Mouse (Mus musculus): ENCODE measurements around the gene Abhd4.
A peak's percentile ranks its signal among the peaks of the same experiment; 100 is the strongest.
"Not testable (repeated sequence)": the region's sequence is repeated elsewhere in the genome, so short reads cannot be mapped to it uniquely, and the experiment has no call there.

Gene Abhd4

GRCm38 (mm10) chr14:54223315-54224063 is 30.5 kb upstream of the Abhd4 start:
- no peak for DNase-seq (ENCODE audit: low spot score)

DNA sequence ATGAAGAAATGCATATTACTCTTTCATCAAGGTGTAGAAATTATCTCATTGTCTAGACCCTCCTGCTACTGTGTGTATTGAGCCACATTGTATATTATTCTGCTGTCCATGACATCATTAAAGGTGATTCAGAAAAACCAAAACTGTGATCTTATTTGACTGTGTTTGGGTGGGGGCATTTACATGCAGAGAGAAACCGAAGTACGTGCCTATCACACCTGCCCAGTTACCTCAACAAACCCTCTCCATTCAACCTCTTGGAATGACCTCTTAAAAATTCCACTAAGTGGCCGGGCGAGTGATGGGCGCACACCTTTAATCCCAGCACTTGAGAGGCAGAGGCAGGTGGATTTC is 29.9 kb upstream of the Abhd4 start:
- no peak for DNase-seq (ENCODE audit: low spot score)

DNA sequence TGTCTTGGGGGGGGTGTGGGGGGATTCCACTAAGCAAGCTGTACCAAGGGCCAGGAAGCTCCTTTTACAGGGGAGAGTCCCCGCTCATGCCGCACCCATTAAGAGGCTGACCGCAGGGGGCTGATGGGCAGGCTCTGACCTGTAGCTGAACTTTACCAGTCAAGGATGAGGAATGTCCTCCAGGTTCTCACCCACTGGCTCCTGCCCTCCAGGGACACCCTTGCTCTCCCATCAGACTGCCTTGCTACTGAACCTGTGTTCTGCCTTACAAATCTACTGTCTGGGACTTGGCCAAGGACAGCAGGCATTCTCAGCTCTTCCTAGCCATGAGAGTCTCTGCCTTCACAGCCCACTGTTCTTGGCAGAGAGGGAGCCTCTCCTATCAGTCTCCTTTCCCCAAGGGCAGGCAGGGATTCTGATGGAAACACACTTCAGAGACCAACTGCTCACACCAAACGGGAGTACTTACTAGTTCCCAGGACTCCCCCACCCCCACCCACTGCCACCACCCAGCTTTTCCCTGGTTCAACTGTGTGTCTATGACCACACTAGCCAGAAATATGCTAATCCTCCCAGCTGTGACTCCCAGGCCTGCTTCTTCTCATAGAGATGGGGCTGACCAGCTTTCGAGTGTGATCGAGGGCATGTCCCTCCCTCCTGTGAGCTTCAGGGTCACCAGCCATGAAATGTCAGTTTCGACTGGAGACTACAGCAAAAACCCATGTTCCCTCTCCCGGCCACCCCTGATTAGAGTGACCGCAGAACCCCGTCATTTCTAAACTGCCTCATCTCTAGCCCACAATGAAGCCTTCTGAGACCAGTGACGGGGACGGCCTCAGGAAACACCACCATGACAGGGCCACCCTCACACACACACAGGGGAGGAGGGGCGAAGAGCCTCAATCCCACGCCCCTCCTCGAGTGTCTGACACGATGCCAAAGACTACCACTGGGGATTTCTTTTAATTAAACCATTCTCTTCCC is 29.2 kb upstream of the Abhd4 start:
- no peak for DNase-seq (ENCODE audit: low spot score)

- DNase-seq (ENCODE audit: low spot score) = no peak
These were observed 28.3 kb upstream of the Abhd4 start for GRCm38 (mm10) chr14:54225725-54226124.

DNA sequence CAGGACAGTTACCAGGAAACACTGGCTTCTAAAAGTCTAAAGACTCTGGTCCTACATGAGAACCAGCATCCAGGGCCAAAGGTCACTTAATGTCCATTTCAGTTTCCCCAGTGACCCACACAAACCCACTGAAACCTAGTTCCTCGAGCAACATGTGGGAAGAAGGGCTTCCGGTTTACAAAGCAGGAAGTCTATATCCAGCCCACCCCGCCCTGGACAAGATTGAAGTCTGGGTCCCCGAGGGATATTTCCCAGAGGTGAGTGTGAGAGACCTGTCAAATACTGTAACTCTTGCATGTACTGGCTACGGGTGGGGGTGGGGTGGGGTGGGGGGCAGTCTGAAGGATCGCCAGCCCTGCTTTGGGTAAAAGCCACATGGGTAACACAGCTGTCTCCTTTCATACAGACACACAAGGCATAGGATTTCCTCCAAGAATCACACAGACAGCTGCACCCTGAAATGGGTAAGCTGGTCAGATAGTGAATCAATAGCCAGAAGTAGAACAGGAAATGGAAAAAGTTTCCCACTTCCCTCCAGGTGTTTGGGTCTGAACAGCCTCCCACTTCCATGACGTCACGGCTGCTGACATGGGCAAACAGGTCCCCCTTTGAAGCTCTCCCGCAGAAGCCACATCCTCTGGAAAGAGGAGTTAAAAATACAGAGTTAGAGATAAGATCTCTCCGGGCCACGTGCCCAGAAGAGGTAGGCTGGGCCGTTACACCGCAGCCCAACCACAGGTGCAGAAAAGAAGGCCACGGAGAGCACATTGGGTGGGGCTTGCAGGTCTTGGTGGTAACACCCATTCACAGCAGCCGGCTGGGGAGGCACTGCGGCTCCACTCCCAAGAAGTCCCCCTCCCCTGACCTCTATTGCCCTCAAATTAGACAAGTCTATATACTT is 26.8 kb upstream of the Abhd4 start:
- DNase-seq (ENCODE audit: low spot score) = peak; percentile 54

GRCm38 (mm10) chr14:54227911-54228451 is 26.0 kb upstream of the Abhd4 start:
- DNase-seq (ENCODE audit: low spot score) = peak; percentile 74

GRCm38 (mm10) chr14:54228501-54228900 is 25.5 kb upstream of the Abhd4 start:
- DNase-seq (ENCODE audit: low spot score) = no peak

GRCm38 (mm10) chr14:54228933-54229713 is 24.9 kb upstream of the Abhd4 start:
- DNase-seq (ENCODE audit: low spot score) = no peak

DNA sequence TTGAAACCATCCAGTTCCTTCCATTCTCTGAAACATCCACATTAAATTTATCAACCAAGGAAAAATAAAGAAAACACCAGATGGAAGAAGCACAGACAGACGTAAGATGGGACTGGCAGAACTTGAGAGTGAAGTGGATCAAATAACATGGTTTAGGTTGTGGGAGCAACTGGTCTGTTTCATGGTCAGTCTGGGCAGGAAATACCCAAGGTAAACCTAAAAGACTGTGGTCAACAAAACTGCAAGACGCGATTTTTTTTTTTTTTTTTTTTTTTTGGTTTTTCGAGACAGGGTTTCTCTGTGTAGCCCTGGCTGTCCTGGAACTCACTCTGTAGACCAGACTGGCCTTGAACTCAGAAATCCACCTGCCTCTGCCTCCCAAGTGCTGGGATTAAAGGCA is 24.1 kb upstream of the Abhd4 start:
- not testable (repeated sequence) for DNase-seq (ENCODE audit: low spot score)

DNA sequence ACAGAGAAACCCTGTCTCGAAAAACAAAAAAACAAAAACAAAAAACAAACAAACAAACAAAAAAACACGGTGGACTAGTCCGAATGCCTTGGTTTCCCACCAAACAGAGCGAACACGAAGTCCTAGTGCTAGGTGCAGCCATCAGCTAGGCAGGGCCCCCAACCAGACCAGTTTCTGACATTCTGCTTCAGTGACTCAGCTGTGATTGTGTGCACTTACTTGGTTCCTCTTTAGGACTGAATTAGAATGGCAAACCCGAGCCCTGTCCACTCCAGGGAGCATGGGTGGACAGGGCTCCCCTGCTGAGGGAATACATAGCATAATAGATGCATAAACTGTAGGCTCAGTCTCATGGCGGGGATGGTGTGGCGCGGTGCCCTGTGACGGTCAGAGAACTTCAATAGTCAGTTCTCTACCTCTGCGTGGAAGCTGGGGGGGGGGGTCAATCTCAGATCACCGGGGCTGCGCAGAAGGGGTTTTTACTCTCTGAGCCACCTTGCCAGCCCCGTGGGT is 23.3 kb upstream of the Abhd4 start:
- DNase-seq (ENCODE audit: low spot score) = no peak

DNA sequence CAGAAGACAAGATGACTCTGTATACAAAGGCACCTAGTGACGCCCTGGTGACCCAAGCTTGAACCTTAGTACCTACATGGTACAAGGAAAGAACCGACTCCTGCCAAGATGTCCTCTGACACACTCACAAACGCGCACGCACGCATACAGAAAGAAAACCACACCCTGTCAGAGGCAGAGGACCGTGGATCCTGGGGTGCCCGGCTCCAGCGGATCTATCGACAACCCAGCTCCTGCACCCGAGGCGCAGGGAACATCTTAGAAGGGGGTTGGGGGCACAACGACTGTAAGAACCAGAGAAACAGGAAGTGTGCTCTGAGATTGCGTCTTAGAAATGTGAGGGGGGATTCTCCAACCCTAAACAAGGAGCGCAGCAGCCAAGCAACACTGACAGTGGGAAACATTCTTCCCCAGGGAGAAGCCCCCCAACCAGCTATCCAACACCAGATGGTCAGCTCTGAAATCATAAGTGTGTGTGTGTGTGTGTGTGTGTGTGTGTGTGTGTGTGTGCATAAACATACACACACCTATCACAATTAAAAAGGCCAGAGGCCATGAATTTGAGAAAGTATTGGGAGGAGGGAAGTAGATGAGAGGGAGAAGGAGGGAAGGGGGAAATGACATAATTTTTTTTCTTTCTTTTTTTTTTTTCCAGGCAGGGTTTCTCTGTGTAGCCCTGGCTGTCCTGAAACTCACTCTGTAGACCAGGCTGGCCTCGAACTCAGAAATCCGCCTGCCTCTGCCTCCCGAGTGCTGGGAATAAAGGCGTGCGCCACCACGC is 22.6 kb upstream of the Abhd4 start:
- no peak for DNase-seq (ENCODE audit: low spot score)

GRCm38 (mm10) chr14:54232143-54232542 is 21.8 kb upstream of the Abhd4 start:
- DNase-seq (ENCODE audit: low spot score) = no peak

GRCm38 (mm10) chr14:54232811-54233558 is 21.0 kb upstream of the Abhd4 start:
- DNase-seq (ENCODE audit: low spot score) = no peak

GRCm38 (mm10) chr14:54233559-54234143 is 20.3 kb upstream of the Abhd4 start:
- DNase-seq (ENCODE audit: low spot score) = no peak

DNA sequence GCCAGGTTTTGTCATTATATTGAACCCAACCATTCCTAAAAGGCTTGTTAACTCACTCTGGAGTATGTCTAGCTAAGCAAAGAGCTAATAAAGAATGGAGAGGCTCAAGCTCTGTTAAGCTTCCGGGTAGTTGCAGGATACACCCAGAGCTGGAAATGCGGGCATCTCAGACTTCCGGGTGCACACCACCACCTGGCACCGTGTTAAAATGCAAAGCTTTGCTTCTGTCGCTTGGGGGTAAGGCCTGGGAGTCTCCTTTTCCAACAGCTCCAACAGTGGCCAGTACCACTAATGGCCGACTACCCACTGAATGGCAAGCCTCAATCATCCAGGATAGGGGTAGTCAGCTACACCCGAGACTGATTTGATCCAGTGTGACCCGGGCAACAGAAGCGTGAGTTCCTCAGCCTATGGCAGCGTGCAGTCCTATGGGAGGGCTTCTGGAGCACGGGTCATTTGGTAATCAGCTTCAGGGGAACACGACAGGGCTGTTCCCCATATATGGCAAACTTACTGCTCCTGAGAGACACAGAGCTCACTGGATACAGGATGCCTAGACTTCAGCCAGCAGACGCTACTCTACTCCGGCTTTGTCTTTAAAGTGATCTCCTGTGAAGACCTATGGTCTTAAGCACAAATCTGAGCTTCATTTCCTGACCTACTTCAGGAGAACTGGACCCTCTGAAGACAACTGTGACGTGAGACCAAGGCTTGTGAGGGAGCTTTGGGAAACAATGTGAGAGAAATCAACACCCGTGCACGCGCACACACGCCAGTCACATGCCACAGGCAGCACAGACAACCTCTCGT is 19.6 kb upstream of the Abhd4 start:
- no peak for DNase-seq (ENCODE audit: low spot score)

- no peak for DNase-seq (ENCODE audit: low spot score)
These were observed 18.0 kb upstream of the Abhd4 start for GRCm38 (mm10) chr14:54235825-54236540.

- DNase-seq (ENCODE audit: low spot score) = no peak
These were observed 17.1 kb upstream of the Abhd4 start for GRCm38 (mm10) chr14:54236881-54237280.
